Mouse (Mus musculus): Measurements from ENCODE around the gene Lcn2. TPM values are rescaled to one million over a fixed set of nuclear protein-coding genes. Genes with fewer than 3 reads are reported as not detected.

Gene Lcn2
- polyA plus RNA-seq, 1 experiment from 2014 or later = 1.4 TPM

- Histone ChIP-seq H3K4me1 (no peaks in the 10 kb centered on the region), H3K36me3 (peaks cover 58% of the 10 kb centered on the region), H3K27ac (no peak overlapping the region), H3K4me3 (no peak overlapping the region), H3K9ac (no peak overlapping the region), H3K9me3 (no peaks in the 10 kb centered on the region), H3K27me3 (no peaks in the 10 kb centered on the region), H3K4me2 (replicated peaks) (no peak overlapping the region)
- 49% methylated on average over 26 of the region's 26 CpGs for whole genome bisulfite sequencing
- no peak for ATAC-seq (ENCODE audit: insufficient number of reproducible peaks, insufficient read depth, low FRiP score, low TSS enrichment)
Measured at GRCm38 (mm10) chr2:32339912-32340642, 48.0 kb downstream of the Lcn2 start.

- Histone ChIP-seq H3K27me3 (no peaks in the 10 kb centered on the region), H3K4me1 (no peaks in the 10 kb centered on the region), H3K4me3 (no peak overlapping the region), H3K4me2 (replicated peaks) (no peak overlapping the region), H3K36me3 (peaks cover 85% of the 10 kb centered on the region), H3K9me3 (no peaks in the 10 kb centered on the region), H3K9ac (no peak overlapping the region), H3K27ac (no peak overlapping the region)
- 53% methylated on average over 15 of the region's 15 CpGs for WGBS
- ATAC-seq (ENCODE audit: insufficient number of reproducible peaks, insufficient read depth, low FRiP score, low TSS enrichment) = no peak
Measured at GRCm38 (mm10) chr2:32335888-32336287, 52.2 kb downstream of the Lcn2 start.

Other genes starting within 250 kb of the Lcn2 start
- gene Prrc2b, start 237.2 kb downstream of the Lcn2 start, polyA plus RNA-seq (2016; fragmentation: Nextera tagmentation; extraction: Ambion mirVana) = 81.8 and 83.2 TPM in 2 replicates
- gene Pomt1, start 151.7 kb downstream of the Lcn2 start, polyA plus RNA-seq (2016; fragmentation: Nextera tagmentation; extraction: Ambion mirVana) = 30.2 and 32.1 TPM in 2 replicates
- gene Uck1, start 128.1 kb downstream of the Lcn2 start, polyA plus RNA-seq (2016; fragmentation: Nextera tagmentation; extraction: Ambion mirVana) = 69.9 and 81.5 TPM in 2 replicates
- 27.4 and 29.7 TPM in 2 replicates for gene Golga2, start 100.9 kb downstream of the Lcn2 start, polyA plus RNA-seq (2016; fragmentation: Nextera tagmentation; extraction: Ambion mirVana)
- 413 TPM in 2 replicates for gene Swi5, start 100.2 kb downstream of the Lcn2 start, polyA plus RNA-seq (2016; fragmentation: Nextera tagmentation; extraction: Ambion mirVana)
- gene Ciz1, start 35.9 kb downstream of the Lcn2 start, polyA plus RNA-seq (2016; fragmentation: Nextera tagmentation; extraction: Ambion mirVana) = 50.6 and 57.8 TPM in 2 replicates
- gene Dnm1, start 34.9 kb downstream of the Lcn2 start, polyA plus RNA-seq (2016; fragmentation: Nextera tagmentation; extraction: Ambion mirVana) = 45.0 and 47.8 TPM in 2 replicates
- 53.9 and 54.6 TPM in 2 replicates for gene 1110008P14Rik, start 6.3 kb downstream of the Lcn2 start, polyA plus RNA-seq (2016; fragmentation: Nextera tagmentation; extraction: Ambion mirVana)
- 36.1 and 36.9 TPM in 2 replicates for gene Ptges2, start 7.6 kb upstream of the Lcn2 start, polyA plus RNA-seq (2016; fragmentation: Nextera tagmentation; extraction: Ambion mirVana)
- 6.1 and 6.3 TPM in 2 replicates for gene Naif1, start 62.2 kb upstream of the Lcn2 start, polyA plus RNA-seq (2016; fragmentation: Nextera tagmentation; extraction: Ambion mirVana)
- 30.2 and 31.5 TPM in 2 replicates for gene Slc25a25, start 63.2 kb upstream of the Lcn2 start, polyA plus RNA-seq (2016; fragmentation: Nextera tagmentation; extraction: Ambion mirVana)
- gene Fam102a, start 147.1 kb upstream of the Lcn2 start, polyA plus RNA-seq (2016; fragmentation: Nextera tagmentation; extraction: Ambion mirVana) = 14.2 and 17.0 TPM in 2 replicates
- 110 and 113 TPM in 2 replicates for gene Dpm2, start 182.6 kb upstream of the Lcn2 start, polyA plus RNA-seq (2016; fragmentation: Nextera tagmentation; extraction: Ambion mirVana)
- gene Pip5kl1, start 186.5 kb upstream of the Lcn2 start, polyA plus RNA-seq (2016; fragmentation: Nextera tagmentation; extraction: Ambion mirVana) = 2.9 and 3.4 TPM in 2 replicates
- gene 9430097D07Rik, start 187.4 kb upstream of the Lcn2 start, polyA plus RNA-seq (2016; fragmentation: Nextera tagmentation; extraction: Ambion mirVana) = 0.29 TPM in 1 of 2 replicates, not detected in the other
- 32.7 and 36.5 TPM in 2 replicates for gene St6galnac4, start 198.8 kb upstream of the Lcn2 start, polyA plus RNA-seq (2016; fragmentation: Nextera tagmentation; extraction: Ambion mirVana)
- gene St6galnac6, start 211.5 kb upstream of the Lcn2 start, polyA plus RNA-seq (2016; fragmentation: Nextera tagmentation; extraction: Ambion mirVana) = 26.4 and 28.1 TPM in 2 replicates
- 19.4 and 24.1 TPM in 2 replicates for gene Ak1, start 233.5 kb upstream of the Lcn2 start, polyA plus RNA-seq (2016; fragmentation: Nextera tagmentation; extraction: Ambion mirVana)